Mouse (Mus musculus) intestine, postnatal 0 days (tissue): ENCODE measurements around the gene Gpr55. TPM values are rescaled to one million over a fixed set of nuclear protein-coding genes. Genes with fewer than 3 reads are reported as not detected.

Experiments
- ATAC-seq: fragments of 200-750 bp; cut with Nextera tagmentation; 2 replicates; pipeline ENCODE4 v1.8.0; 2017; ENCODE audit warnings: mild to moderate bottlenecking, moderate TSS enrichment, moderate library complexity
- H3K27ac ChIP-seq: fragments of 300-500 bp; sonication (generic); 2 replicates; pipeline ENCODE4 v1.5.1; 2014; ENCODE audit warnings: mild to moderate bottlenecking, low read depth, low read length, moderate library complexity
- H3K27me3 ChIP-seq: fragments of 300-500 bp; sonication (generic); replicated peaks from 2 replicates; pipeline ENCODE4 v1.6.1; 2014; ENCODE audit warnings: low read length, mixed read lengths; ENCODE audit not compliant: control insufficient read depth, insufficient read depth
- H3K36me3 ChIP-seq: fragments of 300-500 bp; sonication (generic); 2 replicates; pipeline ENCODE4 v1.6.1; 2014; ENCODE audit warnings: mild to moderate bottlenecking, moderate library complexity; ENCODE audit not compliant: control insufficient read depth, insufficient read depth
- H3K4me1 ChIP-seq: fragments of 300-500 bp; sonication (generic); replicated peaks from 2 replicates; pipeline ENCODE4 v1.6.1; 2014; ENCODE audit warnings: antibody characterized with exemption, low read length, mixed read lengths; ENCODE audit not compliant: control insufficient read depth, insufficient read depth
- H3K4me2 ChIP-seq: fragments of 300-500 bp; sonication (generic); replicated peaks from 2 replicates; pipeline ENCODE4 v1.6.1; 2014; ENCODE audit warnings: low read depth, mild to moderate bottlenecking, moderate library complexity
- H3K4me3 ChIP-seq: fragments of 300-500 bp; sonication (generic); 2 replicates; pipeline ENCODE4 v1.5.1; 2014; ENCODE audit warnings: low read depth, low read length
- H3K9ac ChIP-seq: fragments of 300-500 bp; sonication (generic); 2 replicates; pipeline ENCODE4 v1.6.1; 2014; ENCODE audit warnings: mild to moderate bottlenecking, low read depth, low read length
- H3K9me3 ChIP-seq: fragments of 300-500 bp; sonication (generic); 2 replicates; pipeline ENCODE4 v1.6.1; 2016; ENCODE audit warnings: mixed run types; ENCODE audit not compliant: control insufficient read depth
- CTCF ChIP-seq: sonication (generic); IDR thresholded peaks from 2 replicates; pipeline ENCODE4 v1.5.1; 2016; ENCODE audit warnings: low read depth, mild to moderate bottlenecking, control low read depth, antibody characterized with exemption, moderate library complexity
- WGBS: fragments of 180-500 bp; shearing (Covaris S2); extraction: QIAGEN DNeasy Blood & Tissue Kit; methylation state at CpG from one replicate; pipeline ENCODE4 v1.1.7; 2014; 5-methylcytosine and 5-hydroxymethylcytosine counted together
- polyA plus RNA-seq: library from polyadenylated mRNA; unstranded; fragments of >200 nt; fragmentation: Nextera tagmentation; extraction: Ambion mirVana; gene quantifications from 2 replicates; pipeline ENCODE4 v1.2.1, GENCODE M21; 2015

Gpr55 gene
- polyA plus RNA-seq, 1 experiment from 2014 or later, result 0.30 TPM

- H3K4me1 ChIP-seq, result peaks cover 6% of the 10 kb centered on the region
- 44% methylated on average over 2 of the region's 2 CpGs for WGBS
- no peak overlapping the region for H3K4me2 ChIP-seq
- H3K36me3 ChIP-seq, result no peaks in the 10 kb centered on the region
- peak; percentile 6 for ATAC-seq
- no peak overlapping the region for H3K9ac ChIP-seq
- H3K9me3 ChIP-seq, result no peaks in the 10 kb centered on the region
- H3K27me3 ChIP-seq, result no peaks in the 10 kb centered on the region
- TF ChIP-seq CTCF, result no peak
- no peak overlapping the region for H3K4me3 ChIP-seq
- H3K27ac ChIP-seq, result no peak overlapping the region
These were observed 924 bp downstream of the Gpr55 start for GRCm38 (mm10) chr1:85959889-85960276.

GRCm38 (mm10) chr1:85959129-85959888 lies 1.5 kb downstream of the Gpr55 start:
- peaks cover 6% of the 10 kb centered on the region for H3K4me1 ChIP-seq
- TF ChIP-seq CTCF, result no peak
- H3K9ac ChIP-seq, result no peak overlapping the region
- no peak overlapping the region for H3K27ac ChIP-seq
- H3K4me3 ChIP-seq, result no peak overlapping the region
- no peaks in the 10 kb centered on the region for H3K27me3 ChIP-seq
- no peak for ATAC-seq
- WGBS, result 49% methylated on average over 6 of the region's 6 CpGs
- no peak overlapping the region for H3K4me2 ChIP-seq
- H3K9me3 ChIP-seq, result no peaks in the 10 kb centered on the region
- no peaks in the 10 kb centered on the region for H3K36me3 ChIP-seq

GRCm38 (mm10) chr1:85957942-85958619 lies 2.7 kb downstream of the Gpr55 start:
- H3K27ac ChIP-seq, result no peak overlapping the region
- H3K9ac ChIP-seq, result no peak overlapping the region
- H3K36me3 ChIP-seq, result no peaks in the 10 kb centered on the region
- H3K4me2 ChIP-seq, result no peak overlapping the region
- no peaks in the 10 kb centered on the region for H3K9me3 ChIP-seq
- no peak overlapping the region for H3K4me3 ChIP-seq
- peaks cover 6% of the 10 kb centered on the region for H3K4me1 ChIP-seq
- WGBS, result 58% methylated on average over 9 of the region's 9 CpGs
- no peak for TF ChIP-seq CTCF
- ATAC-seq, result no peak
- H3K27me3 ChIP-seq, result no peaks in the 10 kb centered on the region

- no peak overlapping the region for H3K27ac ChIP-seq
- H3K9me3 ChIP-seq, result no peaks in the 10 kb centered on the region
- TF ChIP-seq CTCF, result no peak
- no peak for ATAC-seq
- no peak overlapping the region for H3K4me3 ChIP-seq
- no peak overlapping the region for H3K4me2 ChIP-seq
- peaks cover 6% of the 10 kb centered on the region for H3K4me1 ChIP-seq
- H3K27me3 ChIP-seq, result no peaks in the 10 kb centered on the region
- H3K9ac ChIP-seq, result no peak overlapping the region
- no peaks in the 10 kb centered on the region for H3K36me3 ChIP-seq
- 61% methylated on average over 5 of the region's 5 CpGs for WGBS
These were observed 3.5 kb downstream of the Gpr55 start for GRCm38 (mm10) chr1:85957290-85957689.

GRCm38 (mm10) chr1:85955150-85955549 lies 5.7 kb downstream of the Gpr55 start:
- H3K9me3 ChIP-seq, result no peaks in the 10 kb centered on the region
- no peak for ATAC-seq
- no peak for TF ChIP-seq CTCF
- no peaks in the 10 kb centered on the region for H3K27me3 ChIP-seq
- peaks cover 6% of the 10 kb centered on the region; the same call in 1 of the 2 replicates for H3K4me1 ChIP-seq
- H3K27ac ChIP-seq, result no peak overlapping the region
- WGBS, result 73% methylated on average over 3 of the region's 3 CpGs
- H3K36me3 ChIP-seq, result no peaks in the 10 kb centered on the region
- H3K4me2 ChIP-seq, result no peak overlapping the region
- no peak overlapping the region for H3K4me3 ChIP-seq
- H3K9ac ChIP-seq, result no peak overlapping the region

GRCm38 (mm10) chr1:85949085-85949684 lies 11.6 kb downstream of the Gpr55 start:
- peak; percentile 65 for ATAC-seq
- Histone ChIP-seq H3K4me2 (no peak overlapping the region), H3K4me3 (no peak overlapping the region), H3K36me3 (no peaks in the 10 kb centered on the region), H3K4me1 (no peaks in the 10 kb centered on the region), H3K27ac (no peak overlapping the region), H3K27me3 (no peaks in the 10 kb centered on the region), H3K9ac (no peak overlapping the region), H3K9me3 (no peaks in the 10 kb centered on the region)
- no peak for TF ChIP-seq CTCF
- WGBS, result 64% methylated on average over 2 of the region's 2 CpGs
